Mouse (Mus musculus) erythroblast, embryonic 14.5 days (primary cell): Measurements from ENCODE around the gene Map3k12.

Experiments
- GATA1 ChIP-seq: IDR thresholded peaks from 2 replicates; pipeline ENCODE4 v1.6.1; 2012; ENCODE audit warnings: low read length, inconsistent platforms, mixed read lengths
- TAL1 ChIP-seq: IDR thresholded peaks from 3 replicates; pipeline ENCODE4 v1.6.1; 2012; ENCODE audit warnings: low read length, inconsistent platforms, mixed read lengths

GRCm38 (mm10) chr15:102473246-102473645, 43.6 kb downstream of the Map3k12 start:
- TF ChIP-seq TAL1 (no peak), GATA1 (no peak)
